Mouse (Mus musculus) thymus, postnatal 36 days (tissue): ENCODE data around the gene Vasp.

Experiments used
- DNase-seq, 2 experiments: peaks; one replicate each; pipeline ENCODE4 v3.0.0; 2022; ENCODE audit warnings: mixed read lengths in 2 of 2

The Vasp gene

GRCm38 (mm10) chr7:19234652-19235051 lies 37.0 kb downstream of the Vasp start:
- DNase-seq, result no peak

DNA sequence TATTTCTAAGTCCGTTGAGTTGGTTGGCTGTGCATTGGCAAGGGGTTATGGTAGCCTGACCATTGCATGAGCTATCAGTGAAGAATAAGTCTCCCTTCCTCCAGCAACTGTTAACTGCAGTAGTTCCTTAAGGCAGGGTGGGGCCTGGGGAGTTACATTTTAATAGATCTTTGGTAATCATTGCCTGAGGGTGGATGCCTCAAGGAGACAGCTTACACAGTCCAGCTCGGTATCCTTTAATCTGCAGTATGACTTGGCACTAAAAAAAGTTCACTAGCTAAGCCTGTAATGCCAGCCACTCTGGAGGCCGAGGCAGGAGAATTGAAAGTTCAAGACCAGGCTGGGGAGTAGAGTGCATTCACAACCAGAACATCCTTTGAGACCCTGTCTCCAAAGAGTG lies 39.8 kb downstream of the Vasp start:
- no peak for DNase-seq

DNA sequence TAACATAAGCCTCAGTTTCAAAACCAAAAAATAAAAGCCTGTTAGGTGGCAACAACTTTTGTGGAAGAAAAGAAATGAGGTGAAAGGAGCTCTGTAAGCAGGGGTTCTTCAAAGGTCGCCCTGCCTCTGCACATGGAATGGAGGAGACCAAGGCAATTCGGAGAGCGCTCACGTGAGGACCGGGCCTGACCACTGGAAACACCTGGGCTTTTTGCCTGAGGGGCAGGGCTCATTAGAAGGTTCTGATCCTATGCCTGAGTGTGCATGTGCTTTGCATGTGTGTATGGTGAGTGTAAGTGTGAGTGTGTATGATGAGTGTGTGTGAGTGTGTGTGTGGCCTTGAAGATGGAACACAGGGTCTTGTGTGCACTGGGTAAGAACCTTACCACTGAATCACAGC lies 40.7 kb downstream of the Vasp start:
- DNase-seq, result no peak

DNA sequence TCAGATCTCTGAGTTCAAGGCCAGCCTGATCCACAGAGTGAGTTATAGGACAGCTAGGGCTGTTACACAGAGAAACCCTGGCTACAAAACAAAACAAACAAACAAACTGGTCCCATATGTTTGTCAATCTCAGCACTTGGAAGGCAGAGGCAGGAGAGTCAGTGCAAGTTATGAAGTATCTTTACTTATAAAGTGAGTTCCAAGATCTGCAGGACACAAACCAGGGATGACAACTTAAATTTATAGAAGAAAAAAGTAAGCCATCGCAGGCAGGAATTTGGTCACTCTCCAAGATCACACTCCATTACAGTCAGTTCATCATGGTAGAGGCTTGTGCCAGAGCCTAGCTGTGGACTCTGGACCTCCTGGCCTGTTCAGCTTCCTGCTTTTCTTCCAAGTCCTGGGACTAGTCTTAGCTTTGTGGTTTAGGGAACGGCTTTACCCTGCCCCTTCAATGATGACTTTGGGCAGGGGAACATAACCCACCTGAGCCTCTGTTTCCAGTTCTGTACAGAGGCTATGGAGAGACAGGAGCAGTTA lies 41.5 kb downstream of the Vasp start:
- no peak for DNase-seq

DNA sequence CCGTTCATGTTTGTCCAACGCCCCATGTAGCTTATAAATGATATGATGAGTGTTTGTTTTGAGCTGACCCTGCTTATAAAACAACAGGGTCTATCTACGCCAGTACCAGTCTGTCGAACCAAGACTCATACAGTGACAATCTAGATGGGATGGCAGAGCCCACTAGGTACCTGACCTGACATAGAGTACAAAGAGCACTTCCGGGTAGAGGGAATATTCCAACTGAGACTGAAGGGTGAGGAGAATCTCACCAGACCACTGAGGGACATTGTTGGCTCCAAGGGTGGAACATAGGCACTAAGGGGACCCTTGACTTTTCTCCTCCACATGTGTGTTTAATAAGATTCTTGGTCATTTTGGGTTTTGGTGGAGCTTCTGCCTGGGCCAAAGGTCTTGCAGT lies 42.2 kb downstream of the Vasp start:
- no peak for DNase-seq

GRCm38 (mm10) chr7:19228793-19229148 lies 42.8 kb downstream of the Vasp start:
- no peak for DNase-seq

DNA sequence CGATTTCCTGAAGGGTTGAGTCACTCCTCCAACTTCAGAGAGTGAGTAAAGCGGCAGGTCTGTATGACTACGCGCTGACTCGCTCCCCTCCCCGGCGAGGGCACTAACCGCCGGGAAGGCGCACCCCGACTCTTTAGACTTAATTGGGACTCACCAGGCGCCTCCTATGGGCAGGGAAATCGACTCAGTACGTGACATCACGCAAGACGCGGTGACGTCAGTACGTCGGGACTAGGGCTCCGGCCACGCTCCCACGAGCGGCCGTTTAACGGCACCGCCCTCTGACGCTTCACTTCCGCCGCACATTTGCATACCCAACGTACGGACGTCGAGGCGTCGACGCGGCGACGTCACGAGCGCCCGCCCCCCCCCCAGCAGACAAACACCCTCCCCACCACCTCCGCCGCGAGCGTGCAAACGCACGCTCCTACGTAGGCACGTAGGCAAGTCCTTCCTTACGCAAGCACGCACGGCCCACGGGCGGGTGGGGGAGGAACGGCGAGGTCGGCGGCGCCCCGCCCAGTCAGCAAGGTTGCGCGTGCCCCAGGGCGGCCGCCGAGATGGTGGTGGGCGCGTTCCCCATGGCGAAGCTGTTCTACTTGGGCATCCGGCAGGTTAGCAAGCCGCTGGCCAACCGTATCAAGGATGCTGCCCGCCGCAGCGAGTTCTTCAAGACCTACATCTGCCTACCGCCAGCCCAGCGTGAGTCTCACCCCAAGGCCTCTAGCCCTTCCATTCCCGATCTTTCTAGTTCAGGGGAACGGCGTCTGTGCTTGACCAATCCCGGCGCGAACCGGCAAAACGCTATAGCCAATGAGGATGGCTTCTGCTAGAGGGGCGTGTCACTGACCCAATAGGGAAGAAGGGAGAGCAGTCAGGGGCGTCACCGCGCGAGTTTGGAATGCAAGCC lies 43.5 kb downstream of the Vasp start, which contains the start of gene Opa3:
Gene Opa3, plus strand, starts transcription at position 452 of the 910 bp plus-strand sequence.
- peak; percentile 98 to 99 for DNase-seq

DNA sequence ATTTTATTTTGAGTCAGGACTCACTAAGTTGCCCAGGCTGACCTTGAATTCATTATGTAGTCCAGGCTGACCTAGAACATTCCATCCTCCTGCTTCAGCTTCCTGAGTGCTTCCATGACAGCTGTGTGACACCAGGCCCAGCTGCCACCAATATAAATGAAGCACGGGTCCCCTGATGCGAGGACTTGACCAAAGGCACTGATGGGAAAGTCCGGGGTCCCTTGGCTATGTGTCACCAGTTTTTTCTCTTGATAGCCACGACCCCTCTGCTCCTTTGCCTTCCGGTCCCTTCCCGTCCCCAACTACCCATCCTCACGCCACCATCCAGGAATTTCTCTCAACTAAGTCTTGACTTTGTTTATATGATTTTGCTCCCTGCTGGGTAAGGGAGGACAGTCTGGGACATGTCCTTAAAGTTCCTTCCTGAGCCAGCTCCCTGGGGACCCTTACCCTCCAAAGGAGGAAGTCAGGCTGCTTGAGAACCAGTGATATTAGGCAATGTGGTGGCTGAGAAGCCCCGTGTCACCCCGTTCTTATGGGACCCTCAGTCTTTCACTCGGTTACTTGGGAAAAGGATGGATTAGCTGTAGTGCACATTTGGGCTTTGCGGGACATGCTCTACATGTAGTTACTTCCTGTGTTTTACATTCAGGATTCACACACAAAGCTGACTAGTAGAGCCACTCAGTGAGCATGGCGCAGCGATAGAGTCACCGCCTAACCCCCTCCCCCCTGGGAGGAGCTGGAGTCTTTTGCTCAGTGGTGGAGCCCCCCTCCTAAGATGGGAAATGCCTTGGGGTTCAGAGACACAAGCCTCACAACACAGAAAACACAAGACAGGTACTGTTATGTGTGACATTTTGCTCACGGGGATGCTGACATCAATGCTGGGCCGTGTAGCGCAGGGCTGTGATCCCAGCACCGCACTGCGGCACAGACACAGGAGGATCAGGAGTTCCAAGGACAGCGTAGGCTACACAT lies 44.5 kb downstream of the Vasp start:
- DNase-seq, result peak; percentile 51 to 67

DNA sequence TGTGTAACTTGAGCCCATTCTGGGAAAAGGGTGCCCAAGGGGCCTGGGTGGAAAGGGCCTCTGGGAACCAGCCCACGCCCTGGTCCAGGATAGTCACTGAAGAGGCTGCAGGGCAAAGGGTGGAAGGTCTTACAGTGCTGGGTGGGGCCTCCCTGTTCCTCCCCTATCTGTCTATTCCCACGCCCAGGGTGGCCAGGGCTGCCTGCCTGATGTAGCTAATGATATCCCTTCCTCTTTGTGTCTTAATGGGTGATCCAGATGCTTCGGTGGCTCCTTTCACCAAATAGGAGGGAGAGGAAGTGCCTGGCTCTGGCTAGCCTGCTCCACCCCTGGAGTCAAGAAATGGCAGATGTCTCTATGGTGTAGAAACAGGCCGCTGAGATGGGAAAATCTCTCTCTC lies 46.7 kb downstream of the Vasp start:
- DNase-seq, result no peak

GRCm38 (mm10) chr7:19222875-19223274 lies 48.7 kb downstream of the Vasp start:
- DNase-seq, result no peak

- no peak for DNase-seq
These were observed 49.4 kb downstream of the Vasp start for GRCm38 (mm10) chr7:19222189-19222588.

- no peak for DNase-seq
These were observed 51.6 kb downstream of the Vasp start for GRCm38 (mm10) chr7:19220061-19220460.

DNA sequence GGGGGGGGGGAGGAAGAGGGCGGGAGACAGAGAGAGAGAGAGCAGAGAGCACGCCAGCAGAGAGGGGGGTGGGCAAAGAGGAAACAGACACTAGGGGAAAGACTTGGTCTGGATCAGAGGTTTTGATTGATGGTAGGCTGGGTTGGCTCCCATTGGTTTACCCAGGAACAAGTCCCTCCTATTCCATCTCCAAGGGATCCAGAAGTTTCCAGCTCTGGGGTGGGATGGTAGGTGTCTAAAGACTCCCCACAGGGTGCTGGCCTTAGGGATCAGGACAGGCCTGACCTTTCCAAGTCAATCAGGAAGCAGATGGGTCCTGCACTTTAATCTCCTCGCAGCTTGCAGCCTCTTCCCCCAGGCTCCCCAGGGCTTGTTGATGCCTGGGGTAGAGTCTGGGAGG lies 53.7 kb downstream of the Vasp start:
- DNase-seq, result no peak

DNA sequence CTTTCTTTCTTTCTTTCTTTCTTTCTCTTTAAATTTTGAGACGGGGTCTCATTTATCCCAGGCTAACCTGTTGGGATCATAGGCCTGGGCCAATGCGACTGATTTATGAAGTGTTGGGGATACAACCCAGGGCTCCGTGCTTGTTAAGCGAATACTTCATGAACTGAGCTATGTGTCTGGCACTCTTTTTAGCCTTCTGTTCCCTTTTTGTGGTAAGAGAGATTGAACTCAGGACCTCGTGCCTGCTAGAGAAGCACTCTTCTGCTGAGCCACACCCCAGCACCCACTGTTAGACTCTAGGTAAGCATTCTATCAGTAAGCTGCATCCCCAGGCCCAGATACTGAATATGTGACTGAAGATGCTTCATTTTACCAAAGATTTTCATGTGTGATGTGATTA lies 54.1 kb downstream of the Vasp start:
- no peak for DNase-seq

GRCm38 (mm10) chr7:19214940-19215339 lies 56.7 kb downstream of the Vasp start:
- no peak for DNase-seq

- DNase-seq, result no peak
These were observed 57.2 kb downstream of the Vasp start for GRCm38 (mm10) chr7:19214369-19214768.

- no peak for DNase-seq
These were observed 58.2 kb downstream of the Vasp start for GRCm38 (mm10) chr7:19213385-19213784.

DNA sequence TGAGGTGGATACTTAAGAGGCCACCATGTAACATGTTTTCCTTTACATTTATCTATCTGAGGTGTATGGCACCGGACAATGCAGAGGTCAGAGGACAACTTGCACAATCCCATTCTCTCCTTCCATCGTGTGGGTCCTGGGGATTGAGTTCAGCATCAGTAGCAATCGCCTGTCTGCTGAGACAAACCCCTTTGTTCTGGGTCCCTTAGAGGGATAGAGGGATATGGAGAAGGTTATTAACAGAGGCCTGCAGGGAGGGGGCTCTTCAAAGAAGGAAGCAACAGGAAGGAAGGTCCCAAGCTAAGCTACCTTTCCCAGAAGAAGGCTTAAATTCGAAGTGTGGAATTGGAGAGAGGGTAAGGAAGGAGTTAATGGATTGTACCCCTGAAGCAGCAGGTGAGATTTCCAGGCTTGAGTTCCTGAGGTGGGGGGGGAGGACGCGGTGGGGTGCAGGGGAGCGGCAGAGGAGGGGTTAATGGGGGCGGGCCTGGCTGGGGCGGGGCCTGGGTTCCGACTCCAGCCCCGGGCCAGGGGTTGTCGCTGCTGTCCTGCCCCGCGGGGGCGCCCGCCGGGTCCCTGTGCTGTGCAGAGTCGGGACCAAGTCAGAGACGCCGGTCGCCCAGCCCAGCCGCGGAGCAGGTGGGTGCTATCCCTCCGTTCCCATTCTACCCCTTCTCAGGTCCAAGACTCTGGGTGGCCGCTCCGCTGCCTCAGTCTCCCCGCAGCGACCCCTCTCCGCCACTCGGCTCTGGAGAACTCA lies 59.4 kb downstream of the Vasp start, which contains the start of gene Gpr4:
Gene Gpr4, plus strand, starts transcription at position 543 of the 760 bp plus-strand sequence.
- peak; percentile 23 to 43 for DNase-seq

- no peak for DNase-seq
These were observed 60.5 kb downstream of the Vasp start for GRCm38 (mm10) chr7:19211041-19211675.

- DNase-seq, result no peak
These were observed 61.6 kb downstream of the Vasp start for GRCm38 (mm10) chr7:19210010-19210409.

GRCm38 (mm10) chr7:19209494-19209893 lies 62.1 kb downstream of the Vasp start:
- DNase-seq, result no peak

DNA sequence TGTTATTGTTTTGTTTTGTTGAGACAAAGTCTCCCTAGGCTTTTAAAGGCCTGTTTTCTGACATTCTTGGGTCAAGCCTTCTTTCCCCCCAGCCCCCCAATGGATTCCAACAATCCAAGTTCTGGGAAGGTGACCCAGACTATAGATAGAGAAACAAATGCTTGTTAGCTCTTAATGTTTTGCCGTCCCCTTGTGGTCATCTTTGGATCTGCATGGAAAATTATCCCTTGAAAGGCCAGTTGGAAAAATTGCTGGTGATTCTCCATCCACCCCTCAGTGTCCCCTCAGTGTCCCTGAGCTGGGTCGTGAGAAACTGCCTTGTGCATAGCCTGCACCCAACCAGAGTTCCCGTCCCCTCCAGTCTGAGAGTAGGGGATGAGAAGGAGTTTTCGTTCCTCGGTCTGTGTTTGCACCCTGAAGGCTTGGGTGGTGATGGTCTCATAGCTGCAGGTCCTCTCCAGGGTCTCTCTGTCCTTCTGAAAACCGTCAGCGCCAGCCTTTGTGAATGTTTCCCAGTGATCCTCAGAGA lies 62.6 kb downstream of the Vasp start:
- no peak for DNase-seq
